Mouse (Mus musculus) v-Abl transformed pro-B cells (cell line): Measurements from ENCODE around the gene Arcn1.

Source experiments
- in situ Hi-C, 2 experiments: fragments of 400-800 bp; cut with MboI; formaldehyde crosslinking; loops; one replicate each; pipeline ENCODE4 v1.15.1; 2025; ENCODE audit not compliant: unreplicated experiment in 2 of 2

Gene Arcn1

GRCm38 (mm10) chr9:44746666-44747065 lies 21.0 kb downstream of the Arcn1 start:
- in situ Hi-C loops: loop anchor here in 1 of 2 experiments (5.0 kb wide), 1 partner anchor 66 kb away; no protein-coding TSS in a partner anchor

GRCm38 (mm10) chr9:44745371-44745770 lies 22.3 kb downstream of the Arcn1 start:
- in situ Hi-C loops: loop anchor here in 1 of 2 experiments (5.0 kb wide), 1 partner anchor 67 kb away; no protein-coding TSS in a partner anchor

GRCm38 (mm10) chr9:44740663-44741192 lies 26.9 kb downstream of the Arcn1 start:
- in situ Hi-C loops: no loop called here

GRCm38 (mm10) chr9:44737240-44737949 lies 30.2 kb downstream of the Arcn1 start:
- in situ Hi-C loops: no loop called here

DNA sequence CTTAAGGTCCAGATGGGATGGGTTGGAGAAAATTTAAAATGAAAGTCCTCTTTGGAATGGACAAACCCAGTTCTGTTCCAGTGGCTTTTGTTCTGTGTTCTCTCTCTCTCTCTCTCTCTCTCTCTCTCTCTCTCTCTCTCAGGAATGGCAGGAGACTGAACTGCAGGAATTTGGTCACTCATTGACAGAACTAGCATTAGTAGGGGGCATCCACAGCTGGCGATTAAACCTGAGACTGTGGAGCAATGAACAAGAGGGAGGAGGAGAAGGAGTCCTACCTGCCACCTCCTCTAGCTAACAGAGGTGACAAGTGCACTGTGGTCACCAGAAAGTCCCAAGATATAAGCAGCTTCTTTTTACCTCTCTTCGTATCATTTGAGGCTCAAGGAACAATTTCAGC lies 31.3 kb downstream of the Arcn1 start:
- in situ Hi-C loops: no loop called here

DNA sequence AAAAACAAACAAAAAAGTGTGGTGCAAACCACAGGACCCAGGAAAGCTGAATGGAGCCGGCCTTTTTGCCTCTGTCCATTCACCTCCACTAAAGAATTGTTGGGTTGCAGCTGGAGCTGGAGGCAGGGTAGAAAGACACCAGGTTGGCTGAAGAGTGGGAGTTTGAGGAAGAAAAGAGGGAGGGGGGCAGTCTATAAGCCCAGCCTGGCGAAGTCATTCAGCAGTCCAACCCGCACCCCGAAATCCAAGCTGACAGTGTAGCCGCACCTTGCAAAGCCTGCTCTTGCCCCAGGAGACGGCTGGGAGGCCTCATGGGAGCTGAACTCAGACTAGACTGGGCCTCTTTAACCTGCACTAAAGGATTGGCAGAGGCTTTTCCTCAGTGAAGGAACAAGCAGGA lies 31.8 kb downstream of the Arcn1 start:
- in situ Hi-C loops: no loop called here

DNA sequence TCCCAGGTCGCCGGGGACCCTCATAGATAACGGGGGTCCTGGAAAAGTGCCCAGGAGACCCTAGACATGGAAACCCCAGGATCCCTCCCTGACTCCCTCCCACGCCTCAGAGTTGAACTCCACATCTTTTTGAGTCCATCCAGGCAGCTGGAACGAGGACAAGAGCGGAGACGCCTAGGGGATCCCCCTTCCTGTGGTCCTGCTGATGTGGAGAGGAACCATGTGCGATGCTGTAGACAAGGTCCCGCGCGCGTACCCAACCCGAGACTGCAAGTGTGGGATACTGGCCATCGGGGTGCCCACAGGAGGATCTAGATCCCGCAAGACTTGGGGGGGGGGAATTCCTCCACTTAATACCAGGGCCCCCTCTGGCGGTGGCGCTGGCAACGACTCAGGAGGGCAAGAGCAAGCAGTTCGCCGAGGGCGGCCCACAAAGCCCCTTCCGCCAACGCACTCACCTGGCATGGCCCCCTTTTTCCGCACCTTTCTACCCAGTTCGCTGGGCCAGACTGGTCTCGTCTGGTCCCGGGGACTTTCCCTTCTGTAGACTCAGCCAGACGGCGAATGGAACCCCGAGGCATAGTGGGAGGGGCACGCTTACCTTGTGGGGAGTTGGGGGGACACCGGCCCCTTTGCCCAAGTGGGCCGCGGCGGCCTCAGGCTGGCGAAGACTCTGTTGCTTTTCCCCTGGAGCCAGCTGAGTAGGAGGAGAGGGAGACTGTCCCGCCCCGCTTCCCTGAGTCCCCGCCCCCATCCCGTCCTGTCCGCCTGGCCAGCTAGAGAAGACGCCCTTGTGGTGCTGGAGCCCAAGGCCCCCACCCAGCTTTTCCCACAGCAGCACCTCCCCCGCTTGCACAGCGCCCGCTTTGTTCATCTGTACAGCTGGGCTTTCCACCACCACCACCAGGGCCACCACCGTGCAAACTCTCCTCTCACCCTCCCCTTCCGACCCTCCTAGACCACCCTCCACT lies 32.8 kb downstream of the Arcn1 start, which contains the start of gene Phldb1:
Gene Phldb1, minus strand, starts transcription at position 675 of the 971 bp plus-strand sequence.
- in situ Hi-C loops: no loop called here

GRCm38 (mm10) chr9:44733671-44734523 lies 33.7 kb downstream of the Arcn1 start:
- in situ Hi-C loops: no loop called here

GRCm38 (mm10) chr9:44732921-44733530 lies 34.6 kb downstream of the Arcn1 start:
- in situ Hi-C loops: no loop called here

DNA sequence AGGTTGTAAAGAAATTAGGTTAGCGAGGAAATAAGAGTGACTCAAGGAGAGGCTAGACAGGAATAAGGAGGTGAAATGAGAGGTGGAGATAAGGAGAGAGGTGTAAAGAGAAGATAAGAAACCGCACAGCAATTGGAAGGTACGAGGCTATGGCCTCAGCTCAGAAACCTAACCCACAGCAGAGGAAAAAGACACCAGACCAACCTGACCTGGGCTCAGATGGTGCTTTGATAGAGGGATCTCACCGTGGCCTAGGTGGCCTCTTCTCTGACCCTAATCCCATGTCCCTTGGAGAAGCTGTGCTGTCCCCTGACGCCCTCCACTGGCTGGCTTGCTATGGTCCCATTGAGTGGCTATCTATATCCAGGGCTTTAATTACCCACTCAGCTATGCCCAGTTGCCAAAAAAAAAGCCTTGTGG lies 35.5 kb downstream of the Arcn1 start:
- in situ Hi-C loops: no loop called here

DNA sequence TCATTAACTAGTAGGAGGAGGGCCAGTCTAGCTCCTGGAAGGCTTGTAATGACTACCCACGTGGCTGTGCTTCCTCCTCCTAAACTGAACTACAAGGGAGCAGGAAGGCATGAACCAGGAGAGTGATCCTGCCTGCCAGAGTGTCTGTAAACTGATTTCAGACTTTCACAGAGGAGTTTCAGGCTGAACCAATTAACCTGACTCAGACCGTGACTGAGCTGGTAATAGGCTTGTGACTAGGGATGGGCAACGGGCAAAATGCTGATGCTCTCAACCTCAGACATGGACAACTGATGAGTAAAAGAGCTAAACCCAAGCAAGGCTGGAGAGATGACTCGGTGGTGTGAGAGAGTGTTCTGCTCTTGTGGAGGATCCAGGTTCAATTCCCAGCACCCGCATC lies 40.2 kb downstream of the Arcn1 start:
- in situ Hi-C loops: no loop called here

DNA sequence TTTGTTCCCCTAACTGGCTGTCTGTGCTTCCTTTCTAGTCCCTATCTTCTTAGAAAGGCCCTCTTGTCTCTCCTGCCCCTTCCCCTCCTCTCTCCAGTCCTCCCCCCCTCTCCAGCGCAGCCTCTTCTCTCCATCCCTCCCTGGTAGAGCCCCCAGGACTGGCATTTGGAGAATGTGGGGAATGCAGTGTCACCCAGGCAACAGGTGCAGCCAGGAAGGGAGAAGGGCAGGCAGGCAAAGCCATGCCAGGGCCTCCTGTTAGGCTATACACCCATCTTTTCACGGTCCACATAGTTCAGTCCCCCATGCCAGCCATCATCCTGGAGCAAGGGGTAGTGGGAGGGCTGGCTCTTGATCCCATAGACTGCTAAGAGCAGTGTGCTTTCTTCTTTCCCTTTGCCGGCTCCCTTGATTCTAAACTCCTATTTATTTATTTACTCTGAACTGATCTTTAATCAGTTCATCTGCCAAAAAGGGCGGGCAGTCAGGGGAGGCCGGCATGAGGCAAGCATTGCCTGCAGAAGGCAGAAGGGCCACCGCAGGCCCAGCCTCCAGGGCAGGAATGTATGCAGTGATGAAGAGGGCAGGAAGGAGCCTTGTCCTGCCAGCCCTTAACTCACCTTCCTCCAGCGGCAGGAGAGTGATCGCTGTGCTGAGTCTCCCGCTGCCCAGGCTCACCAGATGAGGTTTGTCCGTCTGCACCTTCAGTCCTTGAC lies 41.1 kb downstream of the Arcn1 start:
- in situ Hi-C loops: no loop called here

DNA sequence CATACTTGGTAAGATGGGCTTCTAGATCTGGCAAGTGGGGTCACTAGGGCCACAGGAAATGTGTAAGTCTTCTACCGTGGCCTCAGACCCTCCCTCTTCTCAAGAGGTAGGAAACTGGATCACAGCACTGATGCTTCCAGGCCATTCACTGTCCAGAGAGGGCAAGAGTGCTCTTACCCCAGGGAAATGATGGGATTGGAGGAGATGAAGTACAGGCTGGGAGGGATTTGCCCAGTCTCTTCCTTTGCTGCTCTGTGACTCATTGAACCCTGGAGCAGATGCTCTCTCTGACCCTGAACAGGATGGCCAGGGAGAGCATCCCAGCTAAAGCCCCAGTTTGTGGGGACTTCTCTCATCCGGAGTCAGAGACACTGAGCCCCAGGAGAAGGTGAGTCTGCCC lies 43.0 kb downstream of the Arcn1 start:
- in situ Hi-C loops: loop anchor here in 1 of 2 experiments (25.0 kb wide), 1 partner anchor 688 kb away; no protein-coding TSS in a partner anchor

DNA sequence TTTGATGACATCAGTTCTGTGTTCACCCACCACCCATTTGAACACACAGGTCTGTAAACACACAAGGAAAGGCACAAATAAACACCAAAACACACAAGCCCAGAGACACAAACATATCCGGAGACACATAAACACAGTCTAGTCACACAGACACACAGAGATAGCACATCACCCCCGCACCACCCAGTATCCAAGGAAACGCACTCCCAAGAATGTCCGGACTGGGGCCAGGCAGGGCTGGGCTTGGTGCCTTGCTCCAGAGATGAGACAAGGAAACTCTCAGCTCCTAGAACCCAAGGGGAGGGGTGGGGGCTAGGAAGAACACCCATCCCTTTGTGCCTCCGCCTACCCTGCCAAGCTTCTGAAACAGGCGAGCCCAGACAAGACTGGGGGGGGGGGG lies 43.4 kb downstream of the Arcn1 start:
- in situ Hi-C loops: loop anchor here in 1 of 2 experiments (25.0 kb wide), 1 partner anchor 688 kb away; no protein-coding TSS in a partner anchor

GRCm38 (mm10) chr9:44723521-44724041 lies 44.1 kb downstream of the Arcn1 start:
- in situ Hi-C loops: loop anchor here in 1 of 2 experiments (25.0 kb wide), 1 partner anchor 689 kb away; no protein-coding TSS in a partner anchor

GRCm38 (mm10) chr9:44723008-44723407 lies 44.6 kb downstream of the Arcn1 start:
- in situ Hi-C loops: loop anchor here in 1 of 2 experiments (25.0 kb wide), 1 partner anchor 689 kb away; no protein-coding TSS in a partner anchor

- in situ Hi-C loops: loop anchor here in 1 of 2 experiments (25.0 kb wide), 1 partner anchor 690 kb away; no protein-coding TSS in a partner anchor
These were observed 45.1 kb downstream of the Arcn1 start for GRCm38 (mm10) chr9:44722575-44722974.

- in situ Hi-C loops: loop anchor here in 1 of 2 experiments (25.0 kb wide), 1 partner anchor 690 kb away; no protein-coding TSS in a partner anchor
These were observed 45.8 kb downstream of the Arcn1 start for GRCm38 (mm10) chr9:44721877-44722186.
